Mouse (Mus musculus): ENCODE results near the gene Syna. TPM values are rescaled to one million over a fixed set of nuclear protein-coding genes. Genes with fewer than 3 reads are reported as not detected.

Syna gene
- total RNA-seq, 2 experiments from 2014 or later = 5.1 to 5.2 TPM

GRCm38 (mm10) chr5:134528488-134528887 lies 31.5 kb downstream of the Syna start:
- DNase-seq = no peak

DNA sequence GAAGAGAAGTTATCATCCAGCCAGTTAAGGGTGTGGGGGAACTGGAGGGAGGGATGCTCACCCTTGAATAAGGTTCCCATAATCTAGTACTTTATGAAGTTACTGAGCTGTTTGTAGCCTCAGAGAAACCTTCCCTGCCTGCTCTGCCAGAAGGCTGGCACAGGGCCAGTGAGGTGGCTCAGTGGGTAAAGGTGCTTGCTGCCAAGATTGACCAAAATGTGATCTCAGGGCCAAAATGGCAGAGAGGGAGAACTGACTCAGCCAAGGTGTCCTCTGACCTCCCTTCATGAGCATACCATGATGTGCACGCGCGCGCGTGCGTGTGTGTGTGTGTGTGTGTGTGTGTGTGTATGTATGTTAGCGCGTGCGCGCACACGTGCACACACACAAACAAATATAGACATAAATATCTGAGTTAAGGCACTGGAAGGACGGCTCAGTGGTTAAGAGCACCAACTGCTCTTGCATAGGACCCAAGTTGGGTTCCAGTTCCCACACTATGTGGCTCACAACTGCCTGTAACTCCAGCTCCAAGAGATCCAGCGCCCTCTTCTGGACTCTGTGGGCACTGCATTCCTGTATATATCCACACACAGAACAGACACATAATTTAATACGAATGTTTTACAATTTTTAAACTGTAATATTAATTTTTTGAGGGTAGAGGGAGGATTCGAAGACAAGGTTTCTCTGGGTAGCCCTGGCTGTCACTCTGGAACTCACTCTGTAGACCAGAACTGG lies 33.8 kb downstream of the Syna start:
- no peak for DNase-seq

- no peak for DNase-seq
Observed at GRCm38 (mm10) chr5:134523728-134524127, 36.2 kb downstream of the Syna start.

GRCm38 (mm10) chr5:134522524-134522923 lies 37.4 kb downstream of the Syna start:
- DNase-seq = no peak

GRCm38 (mm10) chr5:134521806-134522205 lies 38.2 kb downstream of the Syna start:
- DNase-seq = no peak

DNA sequence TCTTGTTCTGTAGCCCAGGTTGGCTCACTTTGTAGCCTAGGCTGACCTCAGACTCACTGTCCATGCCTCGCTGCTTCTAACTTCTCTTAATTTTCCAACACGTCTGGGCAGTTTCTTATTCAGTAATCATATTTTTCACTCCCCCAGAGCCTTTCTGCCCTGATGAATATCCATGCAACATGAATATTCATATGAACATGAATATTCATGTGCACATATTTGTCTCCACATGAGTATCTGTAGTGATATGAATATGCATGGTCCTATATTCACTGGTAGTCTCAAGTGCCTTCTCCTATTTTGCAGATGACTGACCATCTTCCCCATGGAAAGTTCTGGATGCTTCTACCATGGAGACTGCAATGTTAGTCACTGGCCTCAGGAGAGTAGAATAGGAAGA lies 38.8 kb downstream of the Syna start:
- DNase-seq = no peak

DNA sequence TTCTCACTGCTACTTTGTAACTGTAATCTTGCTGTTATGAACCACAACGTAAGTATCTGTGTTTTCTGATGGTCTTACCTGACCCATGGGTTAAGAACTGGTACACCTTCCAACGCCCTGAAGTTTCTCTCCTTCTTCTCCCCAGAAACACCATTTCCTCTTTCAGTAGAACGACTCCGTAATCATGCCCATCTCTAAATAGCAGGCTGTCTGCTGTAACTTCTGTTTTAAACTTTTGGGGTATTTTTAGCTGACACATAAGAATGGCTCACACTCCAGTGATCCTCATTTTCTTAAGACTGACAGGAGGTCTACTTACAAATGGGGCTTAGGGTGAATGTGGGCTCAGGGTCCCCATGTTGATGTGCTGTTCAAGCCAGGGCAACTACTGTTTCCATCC lies 39.9 kb downstream of the Syna start:
- DNase-seq = no peak

DNA sequence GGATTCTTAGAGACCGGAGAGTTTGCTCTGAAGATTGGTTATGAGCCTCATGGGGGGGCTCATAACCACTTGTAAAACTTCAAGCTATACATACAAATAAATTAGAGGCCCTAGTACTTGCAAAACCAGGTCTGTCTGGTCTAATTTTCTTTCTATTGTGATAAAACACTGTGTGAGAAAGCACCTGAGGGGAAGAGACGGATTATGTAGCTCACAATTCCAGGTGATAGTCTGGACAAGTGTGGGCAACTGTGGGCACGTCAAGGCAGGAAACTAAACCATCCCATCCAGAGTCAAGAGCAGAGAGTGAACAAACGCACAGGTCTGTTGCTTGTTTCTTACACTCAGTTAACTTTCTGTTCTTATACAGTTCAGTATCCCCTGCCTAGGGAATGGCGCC lies 40.5 kb downstream of the Syna start:
- DNase-seq = no peak

- no peak for DNase-seq
Observed at GRCm38 (mm10) chr5:134512086-134512485, 47.9 kb downstream of the Syna start.

DNA sequence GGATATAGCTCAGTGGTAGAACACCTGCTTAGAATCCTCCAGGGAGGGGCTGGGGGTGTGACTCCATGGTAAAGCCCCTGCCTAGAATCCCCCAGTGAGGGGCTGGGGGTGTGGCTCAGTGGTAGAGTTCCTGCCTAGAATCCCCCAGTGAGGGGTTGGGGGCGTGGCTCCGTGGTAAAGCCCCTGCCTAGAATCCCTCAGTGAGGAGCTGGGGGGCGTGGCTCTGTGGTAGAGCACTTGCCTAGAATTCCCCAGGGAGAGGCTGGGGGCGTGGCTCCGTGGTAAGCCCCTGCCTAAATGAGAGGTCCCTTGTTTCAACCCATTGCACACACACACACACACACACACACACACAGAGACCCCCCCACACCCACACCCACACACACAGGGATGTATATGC lies 49.7 kb downstream of the Syna start:
- DNase-seq = no peak

GRCm38 (mm10) chr5:134508965-134509364 lies 51.0 kb downstream of the Syna start:
- DNase-seq = no peak

Small RNA genes lying within 50 kb of the gene (microRNA-seq; reads per million reads assigned to microRNA genes)
- 0 reads per million in 2 experiments for gene Mir7228

Other genes with a start within 250 kb of the Syna start
- gene Gtf2i, start 245.4 kb downstream of the Syna start, total RNA-seq (2021) = 100 to 1,000 TPM; 215 to 234 TPM
- 10 to 100 TPM; 28.4 to 31.3 TPM for gene Gtf2ird1, start 103.5 kb downstream of the Syna start, total RNA-seq (2021)
- gene Clip2, start 7.7 kb downstream of the Syna start, total RNA-seq (2021) = 100 to 1,000 TPM in 1 of 2 experiments, 10 to 100 TPM in 1; 96.7 to 105 TPM
- gene Rfc2, start 21.2 kb upstream of the Syna start, total RNA-seq (2021) = 10 to 100 TPM; 50.0 to 50.5 TPM
- gene Lat2, start 54.9 kb upstream of the Syna start, total RNA-seq (2021) = 1 to 10 TPM; 3.4 to 3.7 TPM
- 100 to 1,000 TPM; 304 to 317 TPM for gene Eif4h, start 79.3 kb upstream of the Syna start, total RNA-seq (2021)
- gene Limk1, start 128.4 kb upstream of the Syna start, total RNA-seq (2021) = 10 to 100 TPM; 39.1 to 40.1 TPM
- gene Eln, start 187.2 kb upstream of the Syna start, total RNA-seq (2021) = 10 to 100 TPM in 1 of 2 experiments, 1 to 10 TPM in 1; 8.9 to 11.4 TPM

All from layer of hippocampus, postnatal 36 days (tissue).